Mouse (Mus musculus): ENCODE data around the gene Grn. TPM values are rescaled to one million over a fixed set of nuclear protein-coding genes. Genes with fewer than 3 reads are reported as not detected.
"Not testable (repeated sequence)": the region's sequence is repeated elsewhere in the genome, so short reads cannot be mapped to it uniquely, and the experiment has no call there.

The Grn gene
- total RNA-seq, 2 experiments from 2014 or later = 181 to 214 TPM

- DNase-seq = no peak
Observed at GRCm38 (mm10) chr11:102400513-102401084, 29.5 kb upstream of the Grn start.

GRCm38 (mm10) chr11:102401898-102402500 lies 28.1 kb upstream of the Grn start:
- DNase-seq = no peak

GRCm38 (mm10) chr11:102403657-102404056 lies 26.5 kb upstream of the Grn start:
- no peak for DNase-seq

GRCm38 (mm10) chr11:102404161-102405010 lies 25.7 kb upstream of the Grn start:
- DNase-seq = peak; percentile 39 to 48

- DNase-seq = no peak
Observed at GRCm38 (mm10) chr11:102405544-102406285, 24.4 kb upstream of the Grn start.

GRCm38 (mm10) chr11:102406401-102406800 lies 23.7 kb upstream of the Grn start:
- DNase-seq = peak in 1 of 2 experiments; percentile 33

- DNase-seq = peak; percentile 96 to 99
Observed at GRCm38 (mm10) chr11:102406900-102407833, 22.9 kb upstream of the Grn start.

- no peak for DNase-seq
Observed at GRCm38 (mm10) chr11:102407834-102408215, 22.3 kb upstream of the Grn start, which contains the start of gene Slc25a39. Gene Slc25a39, minus strand, starts transcription at chr11:102407946.

- peak; percentile 97 for DNase-seq
Observed at GRCm38 (mm10) chr11:102408344-102408876, 21.7 kb upstream of the Grn start.

GRCm38 (mm10) chr11:102408888-102409794 lies 21.0 kb upstream of the Grn start:
- DNase-seq = no peak

GRCm38 (mm10) chr11:102409795-102410330 lies 20.3 kb upstream of the Grn start:
- no peak for DNase-seq

GRCm38 (mm10) chr11:102410345-102410744 lies 19.8 kb upstream of the Grn start:
- not testable (repeated sequence) for DNase-seq

- DNase-seq = no peak
Observed at GRCm38 (mm10) chr11:102411061-102411460, 19.1 kb upstream of the Grn start.

- DNase-seq = peak; percentile 95 to 96
Observed at GRCm38 (mm10) chr11:102411704-102412103, 18.4 kb upstream of the Grn start.

- no peak for DNase-seq
Observed at GRCm38 (mm10) chr11:102413059-102413458, 17.1 kb upstream of the Grn start.

GRCm38 (mm10) chr11:102415034-102415802 lies 14.9 kb upstream of the Grn start:
- no peak for DNase-seq

- DNase-seq = no peak
Observed at GRCm38 (mm10) chr11:102417160-102417559, 13.0 kb upstream of the Grn start.

- peak; percentile 81 to 91 for DNase-seq
Observed at GRCm38 (mm10) chr11:102418887-102419286, 11.2 kb upstream of the Grn start.

GRCm38 (mm10) chr11:102421559-102421958 lies 8.6 kb upstream of the Grn start:
- no peak for DNase-seq
